Mouse (Mus musculus) kidney, postnatal 25 days (tissue): ENCODE results near the gene Erg.

Experiments
- DNase-seq, 2 experiments: peaks; one replicate each; pipeline ENCODE4 v3.0.0; 2021; ENCODE audit warnings: mixed read lengths in 2 of 2

Gene Erg

DNA sequence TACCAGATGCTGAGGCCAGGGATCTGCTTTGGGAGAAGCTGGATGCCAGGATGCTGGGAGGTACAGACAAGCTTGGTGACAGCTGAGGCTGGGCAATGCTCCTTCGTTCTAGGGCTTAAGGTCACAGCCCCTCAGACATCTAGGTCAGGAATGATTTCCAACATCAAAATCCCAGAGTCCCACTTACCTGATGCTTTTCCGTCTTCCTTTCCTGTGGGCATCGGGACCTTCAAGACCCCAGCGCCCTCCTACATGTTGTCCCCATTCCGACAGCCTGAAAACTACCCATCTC lies at the start of gene Erg:
Gene Erg (minus strand): TSS at position 283 of the 292 bp plus-strand sequence.
- no peak for DNase-seq

GRCm38 (mm10) chr16:95631816-95632215 lies 45.4 kb upstream of the Erg start:
- DNase-seq: no peak

GRCm38 (mm10) chr16:95623876-95624770 lies 37.7 kb upstream of the Erg start:
- DNase-seq: no peak

GRCm38 (mm10) chr16:95623056-95623455 lies 36.7 kb upstream of the Erg start:
- no peak for DNase-seq

DNA sequence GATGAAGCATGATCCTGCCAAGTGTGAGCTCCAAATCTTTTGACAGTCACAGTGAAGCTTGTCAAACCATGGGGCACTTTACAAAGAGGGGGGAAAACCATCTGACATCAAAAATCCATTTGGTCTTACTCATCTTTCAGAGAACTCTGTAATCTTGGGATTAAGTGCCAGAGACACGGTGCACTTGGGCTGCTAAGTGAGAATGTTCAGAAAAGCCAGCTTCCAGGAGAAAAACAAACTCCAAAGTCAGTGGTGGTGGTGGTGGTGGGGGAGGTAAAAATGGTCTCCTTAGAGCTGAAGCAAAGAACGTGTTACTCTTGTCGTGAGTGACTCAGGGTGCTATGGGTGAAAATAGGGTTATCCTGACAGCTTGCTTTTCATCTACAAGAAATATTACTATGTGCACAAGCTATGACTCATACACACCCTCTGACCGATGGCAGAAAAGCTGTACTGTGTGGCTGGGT lies 33.5 kb upstream of the Erg start:
- DNase-seq: no peak

DNA sequence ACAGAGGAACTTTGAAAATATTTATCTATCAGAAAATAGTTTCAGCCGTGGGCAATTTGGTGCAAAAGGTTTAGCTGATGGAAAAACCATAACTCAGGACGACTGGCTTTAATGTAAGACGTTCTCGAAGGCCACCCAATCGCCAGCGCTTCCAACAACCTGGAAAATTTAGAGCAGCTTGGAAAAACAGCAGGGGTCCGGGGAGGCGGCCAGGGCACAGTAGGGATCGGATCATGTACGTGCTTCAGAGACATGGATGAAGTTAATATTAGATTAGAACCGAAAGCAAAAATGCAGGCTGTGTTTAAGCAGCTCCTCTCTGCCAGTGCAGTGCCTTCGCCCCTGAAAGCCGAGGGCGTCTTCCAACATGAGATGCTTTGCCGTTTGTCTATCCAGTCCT lies 31.8 kb upstream of the Erg start:
- no peak for DNase-seq

GRCm38 (mm10) chr16:95617720-95618119 lies 31.3 kb upstream of the Erg start:
- no peak for DNase-seq

DNA sequence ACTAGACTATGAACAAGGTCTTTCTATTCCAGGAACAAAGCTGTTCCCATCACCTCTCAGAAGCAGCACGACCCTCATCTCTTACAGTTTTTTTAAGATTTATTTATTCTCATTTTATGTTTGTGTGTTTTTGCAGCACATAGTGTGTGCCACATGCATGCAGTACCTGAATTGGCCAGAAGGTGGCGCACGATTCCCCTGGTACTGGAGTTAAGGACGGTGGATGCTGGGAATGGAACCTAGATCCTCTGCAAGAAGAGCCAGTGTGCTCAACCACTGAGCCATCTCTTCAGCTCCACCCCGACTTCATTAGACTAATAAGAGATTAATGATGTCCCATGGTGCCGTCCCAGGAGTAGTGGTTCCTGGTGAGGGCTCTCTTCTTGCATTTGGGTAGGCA lies 29.2 kb upstream of the Erg start:
- peak in 1 of 2 experiments; percentile 62 for DNase-seq

- DNase-seq: no peak
Observed at GRCm38 (mm10) chr16:95614482-95614881, 28.1 kb upstream of the Erg start.

- no peak for DNase-seq
Observed at GRCm38 (mm10) chr16:95611982-95612746, 25.8 kb upstream of the Erg start.

- DNase-seq: no peak
Observed at GRCm38 (mm10) chr16:95608624-95609023, 22.2 kb upstream of the Erg start.

- peak; percentile 67 to 84 for DNase-seq
Observed at GRCm38 (mm10) chr16:95605304-95605703, 18.9 kb upstream of the Erg start.

GRCm38 (mm10) chr16:95602504-95602903 lies 16.1 kb upstream of the Erg start:
- no peak for DNase-seq

GRCm38 (mm10) chr16:95601807-95602206 lies 15.4 kb upstream of the Erg start:
- no peak for DNase-seq

DNA sequence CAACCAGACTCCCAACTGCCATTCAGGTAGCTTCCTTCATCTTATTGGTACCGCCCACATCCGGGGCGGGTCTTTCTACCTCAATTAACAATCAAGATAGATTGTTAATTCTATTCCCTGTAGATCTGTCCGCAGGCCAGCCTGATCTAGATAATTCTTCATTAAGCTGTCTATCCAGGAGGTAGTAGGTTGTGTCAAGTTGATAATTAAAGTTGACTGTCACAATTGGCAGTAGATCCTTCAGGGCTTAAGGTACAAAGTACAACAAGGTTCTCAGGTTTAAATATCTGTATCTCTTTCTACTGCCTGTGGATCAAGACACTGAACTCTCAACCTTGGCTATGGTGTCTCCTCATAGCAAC lies 14.8 kb upstream of the Erg start:
- no peak for DNase-seq

DNA sequence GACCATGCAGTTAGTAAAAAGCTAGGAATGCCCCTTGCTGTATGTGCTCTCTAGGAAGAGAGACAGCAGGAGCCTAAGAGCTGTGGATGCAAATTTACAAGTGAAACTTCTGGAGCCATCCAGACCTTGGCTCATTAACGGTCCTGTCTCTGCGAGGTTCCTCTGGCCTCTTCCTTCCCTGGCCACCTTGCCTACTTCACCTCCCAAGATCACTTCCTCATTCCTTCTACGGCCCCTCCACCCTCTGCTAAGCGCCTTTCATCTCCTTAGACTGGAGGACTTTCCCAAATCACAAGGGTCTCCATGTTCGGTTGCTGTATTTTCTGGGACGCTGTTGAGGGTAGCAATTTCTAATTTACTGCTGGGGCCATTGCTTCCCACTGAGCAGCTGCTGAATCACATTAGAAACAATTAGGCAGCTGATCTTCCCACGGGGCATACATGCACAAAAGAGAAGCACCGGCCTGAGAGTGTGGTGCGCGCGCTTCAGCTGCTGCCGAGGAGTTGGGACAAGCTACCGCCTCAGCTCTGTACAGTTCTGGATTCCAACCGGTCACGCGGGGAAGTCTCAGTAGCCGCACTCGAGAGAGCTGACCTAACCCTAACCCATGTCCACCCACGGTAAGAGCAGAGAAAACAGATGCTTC lies 14.3 kb upstream of the Erg start:
- no peak for DNase-seq

DNA sequence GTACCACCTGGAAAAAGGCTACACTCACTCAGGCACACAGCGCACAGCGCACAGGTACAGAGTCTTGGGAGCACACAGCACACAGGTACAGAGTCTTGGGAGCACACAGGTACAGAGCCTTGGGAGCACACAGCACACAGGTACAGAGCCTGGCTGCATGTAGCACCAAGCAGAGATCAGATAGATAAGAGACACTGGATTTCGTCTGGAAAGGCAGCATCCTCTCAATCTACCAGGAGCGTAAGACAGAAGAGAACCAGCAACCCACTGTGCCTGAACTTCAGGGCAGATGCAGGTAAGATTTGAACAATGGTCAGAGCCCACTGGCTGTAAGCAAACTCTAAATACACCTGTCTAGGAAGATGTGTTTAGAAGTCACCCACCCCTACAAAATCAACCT lies 12.5 kb upstream of the Erg start:
- DNase-seq: no peak

- DNase-seq: no peak
Observed at GRCm38 (mm10) chr16:95597578-95597951, 11.2 kb upstream of the Erg start.

DNA sequence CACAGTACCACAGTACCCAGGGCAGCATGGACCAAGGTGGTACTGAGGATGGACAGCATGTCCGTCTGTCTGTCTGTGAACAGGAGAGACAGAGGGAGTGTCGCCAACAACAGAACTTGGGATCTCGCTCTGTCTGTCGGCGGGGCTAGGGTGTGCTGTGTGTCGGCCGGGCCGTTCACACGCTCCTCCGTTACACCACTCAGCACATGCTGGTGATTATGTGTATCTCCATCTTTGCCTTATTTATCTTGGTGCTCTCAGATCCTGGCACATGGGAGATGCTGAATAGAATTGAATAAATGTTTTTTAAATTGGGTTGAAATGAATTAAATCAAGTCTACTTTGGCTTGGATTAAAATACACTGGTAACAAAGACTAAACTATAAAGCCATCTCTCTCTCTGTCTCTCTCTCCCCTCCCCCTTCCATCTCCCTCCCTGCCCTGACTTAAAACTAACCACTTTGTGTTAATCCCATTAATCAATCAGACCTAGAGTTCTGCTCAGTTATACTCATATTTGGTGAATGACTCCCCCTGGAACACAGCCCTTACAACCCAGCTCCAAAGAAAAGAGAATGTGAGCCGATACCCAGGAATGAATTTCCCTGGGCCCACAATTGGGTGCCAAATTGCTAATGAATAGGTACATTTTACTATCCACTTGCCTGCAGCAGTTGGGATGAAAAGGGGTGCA lies 10.6 kb upstream of the Erg start:
- DNase-seq: no peak

DNA sequence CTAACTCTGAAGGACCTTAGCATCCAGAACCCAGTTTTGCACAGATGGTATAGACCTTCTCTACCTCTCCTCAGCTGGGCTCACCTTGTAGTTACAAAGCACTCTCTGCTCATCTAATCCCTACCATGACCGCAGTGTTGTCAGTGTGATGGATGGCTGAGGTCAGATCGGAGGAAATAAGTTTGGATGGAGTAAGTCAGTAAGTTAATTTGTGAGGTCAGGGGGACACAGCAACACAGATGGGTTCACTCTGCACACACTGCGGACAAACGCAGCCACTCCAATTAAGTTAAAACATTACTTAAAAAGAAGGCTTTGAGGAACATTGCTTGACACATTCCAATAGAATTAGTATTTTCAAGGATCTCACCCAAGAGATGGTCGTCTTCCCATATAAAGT lies 2.5 kb upstream of the Erg start:
- no peak for DNase-seq

DNA sequence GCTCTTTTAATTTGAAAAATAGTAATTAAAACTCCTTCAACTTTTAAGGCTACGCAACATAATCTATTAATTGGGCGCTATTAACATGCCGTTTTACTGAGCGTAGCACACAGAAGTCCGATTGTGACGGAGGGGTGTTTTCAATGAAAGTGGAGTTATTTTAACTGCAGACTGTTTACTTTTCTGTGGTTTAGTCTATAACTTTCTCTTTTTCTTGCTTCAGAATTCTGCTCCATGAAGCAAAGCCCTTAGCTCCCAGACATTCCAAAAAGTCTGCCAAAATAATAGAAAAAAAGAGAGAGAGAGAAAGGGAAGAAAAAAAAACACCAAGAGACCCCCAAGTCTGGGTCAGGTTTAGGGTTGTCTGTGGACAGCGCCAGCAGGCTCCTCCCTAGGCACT lies 333 bp upstream of the Erg start:
- DNase-seq: no peak

DNA sequence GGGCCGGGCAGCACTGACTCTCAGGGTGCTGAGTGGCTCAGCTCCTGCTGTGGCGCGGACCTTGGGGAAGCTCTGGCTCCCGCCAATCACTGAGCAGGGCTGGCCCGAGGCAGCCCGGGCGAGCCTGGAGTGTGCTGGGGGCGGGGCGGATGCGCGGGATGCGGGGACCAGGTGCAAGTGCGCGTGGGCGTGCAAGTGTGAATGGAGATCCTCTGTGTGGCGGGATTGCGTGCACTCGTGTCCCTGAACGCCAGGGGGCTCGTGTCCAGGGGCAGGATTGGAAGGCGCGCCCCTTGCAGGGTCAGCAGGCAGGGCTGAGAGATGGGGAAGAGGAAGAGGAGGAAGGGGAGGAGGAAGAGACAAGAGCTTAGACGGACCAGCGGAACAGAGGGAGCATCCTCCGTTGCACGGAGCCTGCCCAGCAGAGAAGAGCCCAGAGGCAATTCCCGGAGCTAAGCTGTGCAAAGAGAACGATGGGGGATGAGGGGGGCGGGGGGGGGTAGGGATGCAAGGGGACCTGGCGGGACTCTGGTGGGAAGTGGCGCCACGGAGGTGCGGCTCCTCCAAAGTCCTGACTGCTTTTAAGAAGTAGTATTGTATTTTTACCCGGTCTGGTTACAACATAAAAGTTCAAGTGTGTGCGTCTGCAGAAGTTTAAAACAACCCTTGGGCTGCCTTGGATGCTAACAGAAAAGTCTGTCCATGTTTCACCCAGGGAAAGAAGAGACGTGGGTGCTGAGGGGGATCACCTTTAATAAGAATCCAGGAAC lies 667 bp downstream of the Erg start:
- DNase-seq: peak; percentile 6 to 48
